Mouse (Mus musculus) liver, embryonic 16.5 days (tissue): ENCODE data around the gene Tldc2. TPM values are rescaled to one million over a fixed set of nuclear protein-coding genes. Genes with fewer than 3 reads are reported as not detected.

Source experiments
- ATAC-seq: fragments of 200-750 bp; cut with Nextera tagmentation; 2 replicates; pipeline ENCODE4 v1.8.0; 2017; ENCODE audit warnings: low read depth, mild to moderate bottlenecking, moderate number of reproducible peaks, moderate library complexity
- H3K27ac ChIP-seq: fragments of 300-500 bp; sonication (generic); 2 replicates; pipeline ENCODE4 v1.5.1; 2014; ENCODE audit warnings: mild to moderate bottlenecking, low read length
- H3K27me3 ChIP-seq: fragments of 300-500 bp; sonication (generic); 2 replicates; pipeline ENCODE4 v1.6.1; 2014; ENCODE audit warnings: low read depth, low read length, mixed read lengths; ENCODE audit not compliant: control insufficient read depth, insufficient read depth
- H3K36me3 ChIP-seq: fragments of 300-500 bp; sonication (generic); 2 replicates; pipeline ENCODE4 v1.6.1; 2014; ENCODE audit warnings: mild to moderate bottlenecking; ENCODE audit not compliant: control insufficient read depth, insufficient read depth
- H3K4me1 ChIP-seq: fragments of 300-500 bp; sonication (generic); 2 replicates; pipeline ENCODE4 v1.6.1; 2014; ENCODE audit warnings: low read depth, low read length, mixed read lengths; ENCODE audit not compliant: control insufficient read depth
- H3K4me2 ChIP-seq: fragments of 300-500 bp; sonication (generic); 2 replicates; pipeline ENCODE4 v1.6.1; 2014; ENCODE audit warnings: low read depth, low read length, mixed read lengths
- H3K4me3 ChIP-seq: fragments of 300-500 bp; sonication (generic); 2 replicates; pipeline ENCODE4 v1.5.1; 2014; ENCODE audit warnings: low read depth, mild to moderate bottlenecking, low read length
- H3K9ac ChIP-seq: fragments of 300-500 bp; sonication (generic); 2 replicates; pipeline ENCODE4 v1.6.1; 2014; ENCODE audit warnings: low read depth, low read length
- H3K9me3 ChIP-seq: fragments of 300-500 bp; sonication (generic); replicated peaks from 2 replicates; pipeline ENCODE4 v1.6.1; 2016; ENCODE audit warnings: low read length; ENCODE audit not compliant: control insufficient read depth
- WGBS: fragments of 180-500 bp; shearing (Covaris S2); extraction: QIAGEN DNeasy Blood & Tissue Kit; methylation state at CpG from one replicate; pipeline ENCODE4 v1.1.7; 2014; ENCODE audit not compliant: insufficient replicate concordance; 5-methylcytosine and 5-hydroxymethylcytosine counted together
- polyA plus RNA-seq: library from polyadenylated mRNA; unstranded; fragments of >200 nt; fragmentation: Nextera tagmentation; extraction: Ambion mirVana; gene quantifications from 2 replicates; pipeline ENCODE4 v1.2.1, GENCODE M21; 2015

The Tldc2 gene
- polyA plus RNA-seq, 1 experiment from 2014 or later, result not detected

GRCm38 (mm10) chr2:157078793-157079700, 7.8 kb upstream of the Tldc2 start, which contains the start of gene Soga1:
Soga1 (minus strand) TSS chr2:157079254.
- Histone ChIP-seq H3K4me1 (peaks cover 6% of the 10 kb centered on the region), H3K4me2 (peak within 1 kb of the TSS; percentile 66), H3K9me3 (no peaks in the 10 kb centered on the region), H3K27ac (no peak within 1 kb of the TSS; the same call in none of the 2 replicates), H3K27me3 (peaks cover 58% of the 10 kb centered on the region), H3K36me3 (no peaks in the 10 kb centered on the region), H3K4me3 (peak within 1 kb of the TSS; percentile 61), H3K9ac (peak within 1 kb of the TSS; percentile 52)
- peak; percentile 74 for ATAC-seq
- WGBS, result under 1% methylated on average over 111 of the region's 136 CpGs

GRCm38 (mm10) chr2:157079701-157080180, 7.1 kb upstream of the Tldc2 start:
- H3K27ac ChIP-seq, result no peak overlapping the region
- H3K4me1 ChIP-seq, result peaks cover 6% of the 10 kb centered on the region
- H3K4me2 ChIP-seq, result peak overlapping the region; percentile 66
- 12% methylated on average over 16 of the region's 16 CpGs for WGBS
- no peak for ATAC-seq
- peak overlapping the region; percentile 16; the same call in 1 of the 2 replicates for H3K9ac ChIP-seq
- peak overlapping the region; percentile 61 for H3K4me3 ChIP-seq
- H3K9me3 ChIP-seq, result no peaks in the 10 kb centered on the region
- peaks cover 58% of the 10 kb centered on the region for H3K27me3 ChIP-seq
- no peaks in the 10 kb centered on the region for H3K36me3 ChIP-seq

- Histone ChIP-seq H3K9me3 (no peaks in the 10 kb centered on the region), H3K36me3 (no peaks in the 10 kb centered on the region), H3K4me2 (no peak overlapping the region), H3K27me3 (peaks cover 57% of the 10 kb centered on the region), H3K4me1 (peaks cover 2% of the 10 kb centered on the region), H3K9ac (no peak overlapping the region), H3K4me3 (no peak overlapping the region), H3K27ac (no peak overlapping the region)
- no peak for ATAC-seq
- WGBS, result 72% methylated on average over 8 of the region's 8 CpGs
Measured at GRCm38 (mm10) chr2:157081331-157081730, 5.5 kb upstream of the Tldc2 start.

GRCm38 (mm10) chr2:157081960-157082359, 4.9 kb upstream of the Tldc2 start:
- Histone ChIP-seq H3K36me3 (no peaks in the 10 kb centered on the region), H3K4me1 (no peaks in the 10 kb centered on the region; the same call in none of the 2 replicates), H3K9ac (no peak overlapping the region), H3K4me3 (no peak overlapping the region), H3K27me3 (peaks cover 53% of the 10 kb centered on the region), H3K9me3 (no peaks in the 10 kb centered on the region), H3K4me2 (no peak overlapping the region), H3K27ac (no peak overlapping the region)
- WGBS, result 20% methylated on average over 7 of the region's 7 CpGs
- no peak for ATAC-seq

- ATAC-seq, result no peak
- 66% methylated on average over 7 of the region's 7 CpGs for WGBS
- no peak overlapping the region for H3K27ac ChIP-seq
- H3K27me3 ChIP-seq, result peaks cover 22% of the 10 kb centered on the region
- no peaks in the 10 kb centered on the region; the same call in 1 of the 2 replicates for H3K4me1 ChIP-seq
- no peak overlapping the region for H3K9ac ChIP-seq
- H3K4me3 ChIP-seq, result no peak overlapping the region
- no peak overlapping the region for H3K4me2 ChIP-seq
- H3K36me3 ChIP-seq, result no peaks in the 10 kb centered on the region
- no peaks in the 10 kb centered on the region for H3K9me3 ChIP-seq
Measured at GRCm38 (mm10) chr2:157084831-157085585, 1.8 kb upstream of the Tldc2 start.

- H3K27me3 ChIP-seq, result no peaks in the 10 kb centered on the region
- H3K4me1 ChIP-seq, result no peaks in the 10 kb centered on the region; the same call in 1 of the 2 replicates
- no peak overlapping the region for H3K4me2 ChIP-seq
- H3K36me3 ChIP-seq, result no peaks in the 10 kb centered on the region
- no peak overlapping the region for H3K9ac ChIP-seq
- WGBS, result 71% methylated on average over 14 of the region's 14 CpGs
- H3K27ac ChIP-seq, result no peak overlapping the region
- peak; percentile 64 for ATAC-seq
- H3K9me3 ChIP-seq, result no peaks in the 10 kb centered on the region
- H3K4me3 ChIP-seq, result no peak overlapping the region
Measured at GRCm38 (mm10) chr2:157087536-157088317, 872 bp downstream of the Tldc2 start.

- no peak overlapping the region for H3K4me3 ChIP-seq
- WGBS, result 67% methylated on average over 8 of the region's 8 CpGs
- no peaks in the 10 kb centered on the region; the same call in 1 of the 2 replicates for H3K4me1 ChIP-seq
- no peak overlapping the region for H3K4me2 ChIP-seq
- no peak overlapping the region for H3K27ac ChIP-seq
- H3K9me3 ChIP-seq, result no peaks in the 10 kb centered on the region
- no peaks in the 10 kb centered on the region for H3K27me3 ChIP-seq
- H3K36me3 ChIP-seq, result no peaks in the 10 kb centered on the region
- no peak overlapping the region for H3K9ac ChIP-seq
- ATAC-seq, result no peak
Measured at GRCm38 (mm10) chr2:157092024-157092423, 5.2 kb downstream of the Tldc2 start.

- WGBS, result 55% methylated on average over 9 of the region's 9 CpGs
- H3K27ac ChIP-seq, result no peak overlapping the region
- no peaks in the 10 kb centered on the region for H3K27me3 ChIP-seq
- no peak overlapping the region for H3K9ac ChIP-seq
- H3K9me3 ChIP-seq, result no peaks in the 10 kb centered on the region
- no peaks in the 10 kb centered on the region for H3K36me3 ChIP-seq
- no peaks in the 10 kb centered on the region for H3K4me1 ChIP-seq
- ATAC-seq, result peak; percentile 32; the same call in 1 of the 2 replicates
- no peak overlapping the region for H3K4me2 ChIP-seq
- no peak overlapping the region for H3K4me3 ChIP-seq
Measured at GRCm38 (mm10) chr2:157095005-157095755, 8.3 kb downstream of the Tldc2 start.
